Mouse (Mus musculus) MEL (cell line): Measurements from ENCODE around the gene Rnf130. TPM values are rescaled to one million over a fixed set of nuclear protein-coding genes. Genes with fewer than 3 reads are reported as not detected.

Experiments
- DNase-seq: peaks from one replicate; pipeline ENCODE4 v3.0.0; 2011; ENCODE audit warnings: low read depth, low spot score
- H3K27ac ChIP-seq: 2 replicates; pipeline ENCODE4 v1.5.1; 2012; ENCODE audit warnings: low read depth, mild to moderate bottlenecking, control low read depth, low read length, moderate library complexity; ENCODE audit not compliant: control insufficient read depth
- H3K27me3 ChIP-seq, 2 experiments: fragments of 150-350 bp in 1 of 2; sonication (generic) in 1 of 2; 2 replicates each; pipeline ENCODE4 v1.6.1; 2012; ENCODE audit warnings: low read length in 2 of 2, mild to moderate bottlenecking in 2 of 2, improper control_type of control experiment in 1 of 2, moderate library complexity in 1 of 2; ENCODE audit not compliant: insufficient read depth in 2 of 2, control insufficient read depth in 1 of 2
- H3K36me3 ChIP-seq, 2 experiments: 2 replicates each; pipeline ENCODE4 v1.6.1; 2012 to 2014; ENCODE audit warnings: low read length in 2 of 2, improper control_type of control experiment in 1 of 2, inconsistent platforms in 1 of 2, mild to moderate bottlenecking in 1 of 2; ENCODE audit not compliant: insufficient read depth in 2 of 2, control insufficient read depth in 1 of 2
- H3K4me1 ChIP-seq, 2 experiments: fragments of 150-350 bp in 1 of 2; sonication (generic) in 1 of 2; 2 replicates each; pipeline ENCODE4 v1.6.1; 2012; ENCODE audit warnings: low read length in 2 of 2, improper control_type of control experiment in 1 of 2, mild to moderate bottlenecking in 1 of 2; ENCODE audit not compliant: insufficient read depth in 2 of 2, control insufficient read depth in 1 of 2
- H3K4me3 ChIP-seq, 2 experiments: fragments of 150-350 bp in 1 of 2; sonication (generic) in 1 of 2; 2 replicates each; pipeline ENCODE4 v1.5.1; 2012; ENCODE audit warnings: low read depth in 2 of 2, low read length in 2 of 2, mild to moderate bottlenecking in 2 of 2, moderate library complexity in 2 of 2, control low read depth in 1 of 2, improper control_type of control experiment in 1 of 2; ENCODE audit not compliant: control insufficient read depth in 1 of 2, insufficient read depth in 1 of 2
- H3K79me2 ChIP-seq: 2 replicates; pipeline ENCODE4 v1.6.1; 2012; ENCODE audit warnings: mild to moderate bottlenecking, low read length, moderate library complexity; ENCODE audit not compliant: control insufficient read depth, poor library complexity, insufficient read depth
- H3K9ac ChIP-seq: 2 replicates; pipeline ENCODE4 v1.6.1; 2012; ENCODE audit warnings: low read depth, mild to moderate bottlenecking, control low read depth, low read length, moderate library complexity; ENCODE audit not compliant: control insufficient read depth, poor library complexity, severe bottlenecking
- H3K9me3 ChIP-seq: fragments of 150-350 bp; sonication (generic); replicated peaks from 2 replicates; pipeline ENCODE4 v1.6.1; 2012; ENCODE audit warnings: mild to moderate bottlenecking, low read length, improper control_type of control experiment, moderate library complexity; ENCODE audit not compliant: insufficient read depth
- BHLHE40 ChIP-seq: IDR thresholded peaks from 2 replicates; pipeline ENCODE4 v1.6.1; 2012; ENCODE audit warnings: low read depth, mild to moderate bottlenecking, inconsistent platforms, low read length, improper control_type of control experiment, borderline replicate concordance
- CHD2 ChIP-seq: IDR thresholded peaks from 2 replicates; pipeline ENCODE4 v1.6.1; 2011; ENCODE audit warnings: low read length, improper control_type of control experiment
- GABPA ChIP-seq: IDR thresholded peaks from 2 replicates; pipeline ENCODE4 v1.6.1; 2012; ENCODE audit warnings: low read depth, mild to moderate bottlenecking, inconsistent platforms, low read length, improper control_type of control experiment, moderate library complexity
- MAX ChIP-seq: IDR thresholded peaks from 2 replicates; pipeline ENCODE4 v1.6.1; 2011; ENCODE audit warnings: low read length, improper control_type of control experiment
- MAZ ChIP-seq: IDR thresholded peaks from 2 replicates; pipeline ENCODE4 v1.6.1; 2012; ENCODE audit warnings: low read depth, mild to moderate bottlenecking, inconsistent platforms, low read length, improper control_type of control experiment
- MXI1 ChIP-seq: IDR thresholded peaks from 2 replicates; pipeline ENCODE4 v1.6.1; 2011; ENCODE audit warnings: mild to moderate bottlenecking, low read depth, low read length, improper control_type of control experiment
- POLR2AphosphoS2 ChIP-seq: IDR thresholded peaks from 2 replicates; pipeline ENCODE4 v1.6.1; 2011; ENCODE audit warnings: low read length, improper control_type of control experiment
- POLR2AphosphoS5 ChIP-seq: IDR thresholded peaks from 2 replicates; pipeline ENCODE4 v1.6.1; 2012; ENCODE audit warnings: low read depth, borderline replicate concordance, mild to moderate bottlenecking, inconsistent platforms, low read length, moderate library complexity, mixed read lengths
- RAD21 ChIP-seq: IDR thresholded peaks from 2 replicates; pipeline ENCODE4 v1.6.1; 2011; ENCODE audit warnings: mild to moderate bottlenecking, low read depth, low read length, improper control_type of control experiment
- RCOR1 ChIP-seq: IDR thresholded peaks from 2 replicates; pipeline ENCODE4 v1.6.1; 2012; ENCODE audit warnings: low read depth, mild to moderate bottlenecking, inconsistent platforms, low read length, improper control_type of control experiment
- SIN3A ChIP-seq: IDR thresholded peaks from 2 replicates; pipeline ENCODE4 v1.6.1; 2012; ENCODE audit warnings: low read length, improper control_type of control experiment, inconsistent platforms
- TAL1 ChIP-seq: IDR thresholded peaks from 2 replicates; pipeline ENCODE4 v1.6.1; 2012; ENCODE audit warnings: mild to moderate bottlenecking, inconsistent platforms, low read length, moderate library complexity, mixed read lengths
- TBP ChIP-seq: IDR thresholded peaks from 2 replicates; pipeline ENCODE4 v1.8.0; 2011; ENCODE audit warnings: low read depth, low read length, improper control_type of control experiment
- TCF12 ChIP-seq: IDR thresholded peaks from 2 replicates; pipeline ENCODE4 v1.6.1; 2014; ENCODE audit warnings: low read depth, mild to moderate bottlenecking, inconsistent platforms, low read length, improper control_type of control experiment, moderate library complexity
- USF1 ChIP-seq: IDR thresholded peaks from 2 replicates; pipeline ENCODE4 v1.6.1; 2014; ENCODE audit warnings: low read depth, mild to moderate bottlenecking, inconsistent platforms, low read length, improper control_type of control experiment, moderate library complexity
- ZC3H11A ChIP-seq: IDR thresholded peaks from 2 replicates; pipeline ENCODE4 v1.6.1; 2012; ENCODE audit warnings: low read depth, mild to moderate bottlenecking, inconsistent platforms, low read length, improper control_type of control experiment
- ZMIZ1 ChIP-seq: IDR thresholded peaks from 2 replicates; pipeline ENCODE4 v1.6.1; 2012; ENCODE audit warnings: low read depth, mild to moderate bottlenecking, inconsistent platforms, low read length, improper control_type of control experiment, moderate library complexity
- ZNF384 ChIP-seq: IDR thresholded peaks from 2 replicates; pipeline ENCODE4 v1.6.1; 2012; ENCODE audit warnings: low read depth, mild to moderate bottlenecking, inconsistent platforms, low read length, improper control_type of control experiment
- polyA plus RNA-seq, 2 experiments: library from polyadenylated mRNA; stranded (reverse) in 1 of 2; unstranded in 1 of 2; fragments of >175 nt in 1 of 2; fragments of >200 nt in 1 of 2; gene quantifications; 2 replicates each; pipeline versions ENCODE4 v1.2.1 to v1.2.4; 2012; ENCODE audit warnings: low replicate concordance in 2 of 2, low read depth in 1 of 2; ENCODE audit not compliant: insufficient read length in 2 of 2, insufficient read depth in 1 of 2, missing spikeins in 1 of 2
- total RNA-seq: library from RNA; depleted of rRNA; stranded (reverse); fragments of 300-350 nt; gene quantifications from 2 replicates; pipeline ENCODE4 v1.2.3, GENCODE M21; 2012

The Rnf130 gene
- total and polyA plus RNA-seq, 3 experiments = 59.5 to 507 (median 78.2) TPM

DNA sequence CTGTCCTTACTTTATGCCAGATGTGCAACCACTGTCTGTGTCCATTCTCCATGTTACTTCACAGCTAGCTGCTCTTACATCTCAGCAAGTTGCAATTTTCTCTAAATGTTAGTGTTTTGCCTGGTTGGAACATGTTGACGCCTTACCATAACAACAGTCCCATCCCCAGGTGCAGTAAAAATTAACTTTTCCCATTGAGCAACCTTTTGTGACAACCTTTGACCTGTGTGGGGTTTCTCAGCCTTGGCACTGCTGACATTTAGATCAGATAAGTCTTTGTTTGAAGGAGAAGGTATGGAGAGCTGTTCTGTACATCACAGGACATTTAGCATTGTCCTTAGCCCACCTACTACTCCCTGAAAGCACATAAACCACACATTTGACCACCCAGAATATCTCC is 64.7 kb downstream of the Rnf130 start:
- DNase-seq = no peak
- Histone ChIP-seq H3K9me3 (no peaks in the 10 kb centered on the region), H3K36me3 (peaks cover 0 to 22% of the 10 kb centered on the region in 2 experiments; a peak in 2 of 4 replicates), H3K9ac (no peak overlapping the region), H3K79me2 (no peaks in the 10 kb centered on the region), H3K27ac (no peak overlapping the region), H3K4me1 (no peaks in the 10 kb centered on the region), H3K27me3 (no peaks in the 10 kb centered on the region), H3K4me3 (no peak overlapping the region)
- TF ChIP-seq RAD21 (no peak), ZNF384 (no peak), TAL1 (no peak), RCOR1 (no peak), TBP (no peak), SIN3A (no peak), MAZ (no peak), ZMIZ1 (no peak), ZC3H11A (no peak), BHLHE40 (no peak)

- H3K27me3 ChIP-seq = no peaks in the 10 kb centered on the region
- H3K9me3 ChIP-seq = no peaks in the 10 kb centered on the region
- H3K9ac ChIP-seq = no peak overlapping the region
- TF ChIP-seq MAZ (no peak), USF1 (peak; percentile 28; the same call in 1 of the 2 replicates)
- no peak overlapping the region for H3K4me3 ChIP-seq
- no peaks in the 10 kb centered on the region for H3K79me2 ChIP-seq
- no peak overlapping the region for H3K27ac ChIP-seq
- H3K36me3 ChIP-seq = peaks cover 0 to 20% of the 10 kb centered on the region in 2 experiments; a peak in 2 of 4 replicates
- no peaks in the 10 kb centered on the region for H3K4me1 ChIP-seq
- no peak for DNase-seq
Measured at GRCm38 (mm10) chr11:50090982-50091675, 66.0 kb downstream of the Rnf130 start.

DNA sequence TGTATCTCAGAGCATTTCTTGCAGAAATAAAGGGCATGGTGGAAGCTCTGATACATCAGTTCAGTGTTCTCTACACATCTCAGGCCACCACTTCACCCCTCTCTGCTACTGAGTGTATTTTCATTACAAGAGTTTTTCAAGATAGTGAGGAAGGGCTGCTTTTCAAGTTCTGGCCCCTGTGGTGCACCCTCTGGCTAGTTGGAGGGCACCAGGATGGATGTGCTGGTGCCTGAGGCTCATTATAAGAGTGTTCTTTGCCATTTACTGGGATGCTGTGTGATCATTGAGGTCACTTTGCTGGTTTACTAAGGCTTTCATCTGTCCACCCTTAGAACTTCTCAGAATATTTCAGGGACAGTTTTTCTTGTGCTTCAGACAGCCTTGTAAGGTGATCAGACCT is 66.5 kb downstream of the Rnf130 start:
- Histone ChIP-seq H3K27ac (no peak overlapping the region), H3K4me1 (no peaks in the 10 kb centered on the region), H3K9me3 (no peaks in the 10 kb centered on the region), H3K4me3 (no peak overlapping the region), H3K36me3 (peaks cover 0 to 21% of the 10 kb centered on the region in 2 experiments; a peak in 2 of 4 replicates), H3K9ac (no peak overlapping the region), H3K27me3 (no peaks in the 10 kb centered on the region), H3K79me2 (no peaks in the 10 kb centered on the region)
- TF ChIP-seq GABPA = no peak
- TF ChIP-seq ZNF384 = no peak
- no peak for TF ChIP-seq RCOR1
- TF ChIP-seq TAL1 = no peak
- no peak for TF ChIP-seq POLR2AphosphoS2
- no peak for TF ChIP-seq CHD2
- no peak for TF ChIP-seq MXI1
- TF ChIP-seq ZMIZ1 = no peak
- TF ChIP-seq MAX = no peak
- TF ChIP-seq POLR2AphosphoS5 = no peak
- no peak for TF ChIP-seq TCF12
- DNase-seq = no peak
